Mouse (Mus musculus) heart, postnatal 0 days (tissue): ENCODE measurements at regions not wholly inside any gene's neighbourhood (a gene's known extent, or its start where the extent isn't known, plus 50 kb on each side); places are given as distances from the start of the nearest gene placed in this dataset.
A peak's percentile ranks its signal among the peaks of the same experiment; 100 is the strongest.

Experiments
- ATAC-seq: fragments of 200-750 bp; cut with Nextera tagmentation; 2 replicates; pipeline ENCODE4 v1.8.0; 2017; ENCODE audit warnings: low read depth, moderate number of reproducible peaks, moderate library complexity; ENCODE audit not compliant: insufficient read depth
- DNase-seq: peaks from one replicate; pipeline ENCODE4 v3.0.0-alpha.2; 2016; ENCODE audit warnings: low spot score
- H3K27ac ChIP-seq: fragments of 300-500 bp; sonication (generic); 2 replicates; pipeline ENCODE4 v1.5.1; 2014; ENCODE audit warnings: low read depth, mild to moderate bottlenecking
- H3K27me3 ChIP-seq: fragments of 300-500 bp; sonication (generic); 2 replicates; pipeline ENCODE4 v1.6.1; 2014; ENCODE audit warnings: low read length, mixed read lengths; ENCODE audit not compliant: control insufficient read depth, insufficient read depth
- H3K36me3 ChIP-seq: fragments of 300-500 bp; sonication (generic); replicated peaks from 2 replicates; pipeline ENCODE4 v1.6.1; 2014; ENCODE audit warnings: low read length, mixed read lengths; ENCODE audit not compliant: control insufficient read depth, insufficient read depth
- H3K4me1 ChIP-seq: fragments of 300-500 bp; sonication (generic); 2 replicates; pipeline ENCODE4 v1.6.1; 2014; ENCODE audit warnings: antibody characterized with exemption; ENCODE audit not compliant: control insufficient read depth, insufficient read depth
- H3K4me2 ChIP-seq: fragments of 300-500 bp; sonication (generic); 2 replicates; pipeline ENCODE4 v1.6.1; 2014; ENCODE audit warnings: low read depth, mild to moderate bottlenecking, low read length, moderate library complexity
- H3K4me3 ChIP-seq: fragments of 300-500 bp; sonication (generic); 2 replicates; pipeline ENCODE4 v1.5.1; 2014; ENCODE audit warnings: low read depth, low read length
- H3K9ac ChIP-seq: fragments of 300-500 bp; sonication (generic); replicated peaks from 2 replicates; pipeline ENCODE4 v1.6.1; 2014; ENCODE audit warnings: low read depth, low read length, mixed read lengths
- H3K9me3 ChIP-seq: fragments of 300-500 bp; sonication (generic); replicated peaks from 2 replicates; pipeline ENCODE4 v1.6.1; 2016; ENCODE audit warnings: low read length; ENCODE audit not compliant: control insufficient read depth
- CTCF ChIP-seq: IDR thresholded peaks from 2 replicates; pipeline ENCODE4 v1.5.1; 2016; ENCODE audit warnings: antibody characterized with exemption, control low read depth, low read depth
- EP300 ChIP-seq: IDR thresholded peaks from 2 replicates; pipeline ENCODE4 v1.6.1; 2016; ENCODE audit warnings: antibody characterized with exemption, low read depth
- WGBS: fragments of 180-500 bp; shearing (Covaris S2); extraction: QIAGEN DNeasy Blood & Tissue Kit; methylation state at CpG from one replicate; pipeline ENCODE4 v1.1.7; 2014; 5-methylcytosine and 5-hydroxymethylcytosine counted together

- Histone ChIP-seq H3K36me3 (no peaks in the 10 kb centered on the region), H3K4me3 (no peak overlapping the region), H3K4me2 (no peak overlapping the region), H3K9ac (no peak overlapping the region), H3K27ac (no peak overlapping the region), H3K27me3 (no peaks in the 10 kb centered on the region), H3K9me3 (no peaks in the 10 kb centered on the region), H3K4me1 (no peaks in the 10 kb centered on the region)
- no peak for DNase-seq
- 94% methylated on average over 15 of the region's 15 CpGs for WGBS
- ATAC-seq: no peak
- TF ChIP-seq EP300 (no peak), CTCF (no peak)
Observed at GRCm38 (mm10) chr7:73310581-73311136, 64.7 kb upstream of the Rgma start.

DNA sequence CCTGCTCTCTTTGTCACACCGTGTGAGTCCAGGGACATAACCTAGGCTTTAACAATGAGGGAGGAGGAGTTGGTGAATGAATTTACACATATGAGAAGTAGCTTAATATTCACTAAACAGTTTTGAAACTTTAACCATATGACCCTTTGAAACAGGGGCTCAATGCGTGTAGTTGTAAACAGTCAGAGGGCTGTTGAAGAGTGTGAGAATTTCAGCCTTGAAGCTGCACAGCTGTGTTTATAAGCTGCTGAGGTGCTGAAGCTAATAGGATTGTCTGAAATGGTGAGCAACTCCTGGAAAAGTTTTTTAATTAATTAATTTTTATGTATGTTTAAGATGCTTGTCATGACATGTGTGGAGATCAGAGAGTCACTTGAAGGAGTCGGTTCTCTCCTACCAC, 59.8 kb upstream of the Rgma start:
- no peak overlapping the region for H3K27ac ChIP-seq
- WGBS: 67% methylated on average over 3 of the region's 3 CpGs
- H3K36me3 ChIP-seq: no peaks in the 10 kb centered on the region
- DNase-seq (no peak), ATAC-seq (no peak)
- no peaks in the 10 kb centered on the region for H3K27me3 ChIP-seq
- H3K4me2 ChIP-seq: no peak overlapping the region
- TF ChIP-seq EP300 (no peak), CTCF (no peak)
- no peak overlapping the region for H3K9ac ChIP-seq
- no peaks in the 10 kb centered on the region for H3K9me3 ChIP-seq
- H3K4me3 ChIP-seq: no peak overlapping the region
- peaks cover 11% of the 10 kb centered on the region for H3K4me1 ChIP-seq

GRCm38 (mm10) chr7:73317574-73317973, 57.7 kb upstream of the Rgma start:
- DNase-seq: no peak
- no peak overlapping the region for H3K9ac ChIP-seq
- H3K27ac ChIP-seq: no peak overlapping the region
- H3K27me3 ChIP-seq: no peaks in the 10 kb centered on the region
- WGBS: 91% methylated on average over 4 of the region's 4 CpGs
- H3K36me3 ChIP-seq: no peaks in the 10 kb centered on the region
- no peaks in the 10 kb centered on the region for H3K9me3 ChIP-seq
- H3K4me1 ChIP-seq: peaks cover 11% of the 10 kb centered on the region
- H3K4me2 ChIP-seq: no peak overlapping the region
- no peak for TF ChIP-seq CTCF
- H3K4me3 ChIP-seq: no peak overlapping the region
- ATAC-seq: no peak

DNA sequence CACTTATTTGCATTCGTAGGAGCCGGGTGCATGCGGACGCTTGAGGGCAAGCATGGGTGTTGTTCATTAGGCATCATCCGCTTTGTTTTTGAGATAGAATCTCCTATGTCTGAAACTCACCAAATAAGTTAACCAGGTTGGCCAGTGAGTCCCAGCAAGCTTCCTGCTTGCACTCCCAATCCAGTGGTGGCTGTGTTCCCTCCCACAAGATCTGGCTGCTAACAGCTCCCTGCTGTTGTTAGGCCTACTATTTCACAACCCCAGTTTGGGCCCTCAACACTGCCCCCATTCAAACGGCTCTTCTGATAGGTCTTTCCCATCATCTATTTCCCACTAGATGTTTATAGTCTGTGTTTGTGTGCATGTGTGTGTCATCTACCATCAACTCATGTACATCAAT, 56.3 kb upstream of the Rgma start:
- Histone ChIP-seq H3K36me3 (no peaks in the 10 kb centered on the region), H3K9ac (no peak overlapping the region), H3K4me3 (no peak overlapping the region), H3K9me3 (no peaks in the 10 kb centered on the region), H3K4me1 (peaks cover 11% of the 10 kb centered on the region), H3K27me3 (no peaks in the 10 kb centered on the region), H3K4me2 (no peak overlapping the region), H3K27ac (no peak overlapping the region)
- TF ChIP-seq CTCF (no peak), EP300 (no peak)
- 88% methylated on average over 6 of the region's 6 CpGs for WGBS
- DNase-seq: no peak
- no peak for ATAC-seq

- Histone ChIP-seq H3K4me2 (no peak overlapping the region), H3K4me1 (peaks cover 11% of the 10 kb centered on the region), H3K27me3 (no peaks in the 10 kb centered on the region), H3K4me3 (no peak overlapping the region), H3K9ac (no peak overlapping the region), H3K36me3 (no peaks in the 10 kb centered on the region), H3K9me3 (no peaks in the 10 kb centered on the region), H3K27ac (no peak overlapping the region)
- DNase-seq (peak; percentile 53), ATAC-seq (peak; percentile 66)
- WGBS: 22% methylated on average over 7 of the region's 7 CpGs
- TF ChIP-seq CTCF (no peak), EP300 (0 out of 2 replicates have a peak, but pooled peaks have one; percentile 39)
Observed at GRCm38 (mm10) chr7:73319994-73320393, 55.3 kb upstream of the Rgma start.

GRCm38 (mm10) chr7:73322466-73323151, 52.7 kb upstream of the Rgma start:
- TF ChIP-seq CTCF (no peak), EP300 (no peak)
- H3K4me2 ChIP-seq: no peak overlapping the region
- WGBS: 82% methylated on average over 8 of the region's 8 CpGs
- no peaks in the 10 kb centered on the region for H3K9me3 ChIP-seq
- no peaks in the 10 kb centered on the region for H3K27me3 ChIP-seq
- H3K9ac ChIP-seq: no peak overlapping the region
- peaks cover 24% of the 10 kb centered on the region for H3K4me1 ChIP-seq
- H3K4me3 ChIP-seq: no peak overlapping the region
- ATAC-seq (no peak), DNase-seq (no peak)
- H3K36me3 ChIP-seq: no peaks in the 10 kb centered on the region
- no peak overlapping the region for H3K27ac ChIP-seq
